In the genomic region with DNA sequence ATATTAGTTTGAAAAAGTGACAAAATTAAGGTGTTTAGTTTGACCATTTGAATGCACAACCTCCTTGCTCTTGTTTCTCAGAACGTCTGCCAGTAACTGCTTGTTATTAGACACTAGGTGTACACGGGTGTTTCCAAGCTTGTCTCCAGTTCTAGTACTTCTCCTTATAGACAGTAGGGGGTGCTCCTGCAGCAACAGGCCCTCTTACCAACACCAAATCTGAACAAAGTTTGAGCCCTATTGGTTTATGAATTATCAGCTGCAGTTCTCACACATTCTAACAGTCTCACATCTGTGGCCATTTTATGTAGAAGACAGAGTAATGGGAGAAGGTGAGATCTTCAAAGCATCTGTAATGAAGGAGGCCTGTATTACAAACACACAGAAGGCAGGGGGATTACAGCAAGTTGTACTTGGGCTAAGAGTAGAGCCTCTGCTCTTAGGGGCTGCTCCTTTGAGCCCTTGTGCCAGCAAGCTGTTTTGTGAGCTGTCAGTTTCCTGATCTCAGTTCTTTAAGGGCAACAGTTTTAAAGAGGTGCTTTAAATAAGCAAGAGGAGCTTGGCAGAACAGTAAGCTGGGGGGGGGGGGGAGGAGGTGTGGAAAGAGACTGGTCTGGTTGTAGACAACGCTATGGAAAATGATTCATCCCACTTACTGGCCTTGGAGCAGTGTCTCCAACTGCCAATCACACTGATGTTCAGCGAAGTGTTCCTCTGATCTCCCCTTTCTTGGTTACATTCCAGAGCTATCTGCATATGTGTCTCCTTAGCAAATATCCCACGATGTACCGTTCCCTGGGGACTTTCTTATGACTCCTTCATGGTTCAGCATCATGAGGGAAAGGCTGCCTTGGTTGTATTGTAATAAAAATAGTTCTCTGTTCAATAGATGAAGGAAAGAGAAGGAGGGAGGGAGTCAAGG, we compare ENCODE assay signal across 16 mouse cellular contexts.
DNase-seq lines count a peak whose midpoint lies in the region; ATAC-seq and TF ChIP-seq lines count a peak whose summit lies in the region.
"Had no signal": no experiment of that assay in that cellular context is flagged by ENCODE, and none has a peak within 500 bp of the region (broad histone marks: within the 10 kb centered on the region; RNA-seq: fewer than 3 reads in every experiment).

No protein-coding gene starts in this region.

- peak; percentile 44 for TF ChIP-seq CTCF in heart, adult 2 months (IDR thresholded peaks at IDR 0.05)
- peak; percentile 45 for TF ChIP-seq CTCF in midbrain, postnatal 0 days (IDR thresholded peaks at IDR 0.05)

- no peaks in the 10 kb centered on the region for H3K79me2 ChIP-seq in heart, adult 2 months (replicated peaks; ENCODE audit: control insufficient read depth, insufficient read depth, low read length)

- H3K4me2 ChIP-seq in midbrain, postnatal 0 days (ENCODE audit: low read depth, low read length, poor library complexity, severe bottlenecking) = no peak overlapping the region
- H3K4me2 ChIP-seq: embryonic facial prominence, embryonic 13.5 days; forebrain, embryonic 13.5 days had no signal

- no peak overlapping the region for H3K9ac ChIP-seq in heart, adult 2 months (ENCODE audit: low read depth, low read length)
- no peak overlapping the region for H3K9ac ChIP-seq in midbrain, postnatal 0 days (replicated peaks; ENCODE audit: low read length, poor library complexity, severe bottlenecking)
- H3K9ac ChIP-seq: embryonic facial prominence, embryonic 13.5 days; forebrain, embryonic 13.5 days had no signal

- no peaks in the 10 kb centered on the region for H3K9me3 ChIP-seq in midbrain, postnatal 0 days (ENCODE audit: low read length)
- no peaks in the 10 kb centered on the region for H3K9me3 ChIP-seq in midbrain, embryonic 10.5 days (replicated peaks)
- H3K9me3 ChIP-seq: embryonic facial prominence, embryonic 13.5 days; forebrain, embryonic 13.5 days had no signal

- TF ChIP-seq POLR2A in heart, adult 2 months (IDR thresholded peaks at IDR 0.05; ENCODE audit: insufficient read depth, low read depth, low read length) = no peak

- no peaks in the 10 kb centered on the region for H3K4me1 ChIP-seq in heart, adult 2 months (ENCODE audit: control insufficient read depth, insufficient read depth, low read length)
- H3K4me1 ChIP-seq in midbrain, postnatal 0 days (ENCODE audit: insufficient read depth, low read length) = no peaks in the 10 kb centered on the region
- no peaks in the 10 kb centered on the region for H3K4me1 ChIP-seq in midbrain, embryonic 10.5 days
- H3K4me1 ChIP-seq: embryonic facial prominence, embryonic 13.5 days; forebrain, embryonic 13.5 days had no signal

- H3K27ac ChIP-seq in heart, adult 2 months = no peak overlapping the region
- no peak overlapping the region for H3K27ac ChIP-seq in midbrain, postnatal 0 days (ENCODE audit: low read depth, low read length)
- no peak overlapping the region for H3K27ac ChIP-seq in midbrain, embryonic 10.5 days (replicated peaks)
- H3K27ac ChIP-seq: embryonic facial prominence, embryonic 13.5 days; forebrain, embryonic 13.5 days had no signal

- ATAC-seq in midbrain, postnatal 0 days (ENCODE audit: low FRiP score) = no peak
- ATAC-seq: forebrain, embryonic 13.5 days; intestine, embryonic 16.5 days; midbrain, embryonic 16.5 days had no signal

- H3K4me3 ChIP-seq in heart, adult 2 months = no peak overlapping the region
- H3K4me3 ChIP-seq in midbrain, postnatal 0 days (ENCODE audit: low read depth, low read length) = no peak overlapping the region
- no peak overlapping the region for H3K4me3 ChIP-seq in midbrain, embryonic 10.5 days
- H3K4me3 ChIP-seq: embryonic facial prominence, embryonic 13.5 days; forebrain, embryonic 13.5 days had no signal

- no peaks in the 10 kb centered on the region for H3K36me3 ChIP-seq in heart, adult 2 months (ENCODE audit: control insufficient read depth, insufficient read depth, low read length)
- H3K36me3 ChIP-seq in midbrain, postnatal 0 days (ENCODE audit: insufficient read depth, low read length) = no peaks in the 10 kb centered on the region
- no peaks in the 10 kb centered on the region for H3K36me3 ChIP-seq in midbrain, embryonic 10.5 days
- H3K36me3 ChIP-seq: embryonic facial prominence, embryonic 13.5 days had no signal

- DNase-seq in heart, adult 2 months = no peak
- DNase-seq in heart, adult 18-20 months = no peak
- no peak for DNase-seq in midbrain, postnatal 0 days (ENCODE audit: low spot score)
- no peak for DNase-seq in midbrain, embryonic 10.5 days (ENCODE audit: low spot score)
- DNase-seq in embryo, embryonic 10.5 days (ENCODE audit: low spot score) = peak; percentile 37
- no peak for DNase-seq in right cerebral cortex, adult 18-20 months
- DNase-seq in right cerebral cortex, postnatal 25 days = no peak
- no peak for DNase-seq in cerebellum, postnatal 4 days (ENCODE audit: low spot score in 2 of 2)
- DNase-seq: heart, postnatal 36 days; lung, postnatal 10 days; right cerebral cortex, postnatal 14 days; thymus, postnatal 25 days had no signal

- no peak for TF ChIP-seq EP300 in heart, adult 2 months (IDR thresholded peaks at IDR 0.05; ENCODE audit: insufficient read depth, low read depth, low read length)

- H3K27me3 ChIP-seq in heart, adult 2 months (ENCODE audit: control insufficient read depth, insufficient read depth, low read length) = no peaks in the 10 kb centered on the region
- H3K27me3 ChIP-seq in midbrain, postnatal 0 days (ENCODE audit: insufficient read depth, low read length) = no peaks in the 10 kb centered on the region
- H3K27me3 ChIP-seq in midbrain, embryonic 10.5 days (ENCODE audit: low read depth, poor library complexity, severe bottlenecking) = no peaks in the 10 kb centered on the region
- H3K27me3 ChIP-seq: embryonic facial prominence, embryonic 13.5 days; forebrain, embryonic 13.5 days had no signal

- 25% methylated on average over 6 of the region's 6 CpGs for WGBS in heart, adult 2 months
- WGBS in midbrain, postnatal 0 days = 58% methylated on average over 6 of the region's 6 CpGs
- WGBS in midbrain, embryonic 10.5 days = 73% methylated on average over 6 of the region's 6 CpGs

- intact Hi-C loops in heart, adult 2 months (cut with DNase I) = no loop called here
